Mouse (Mus musculus) kidney, adult 2 months (tissue): ENCODE data around the gene Ppp2r2c.

ENCODE experiments used
- CTCF ChIP-seq: fragments of 200-500 bp; conservative IDR thresholded peaks from 2 replicates; pipeline ENCODE4 v1.5.1; 2011; ENCODE audit warnings: low read depth, mild to moderate bottlenecking, control low read depth, low read length, moderate library complexity, mixed read lengths; ENCODE audit not compliant: insufficient read depth, insufficient read length
- POLR2A ChIP-seq: fragments of 200-500 bp; IDR thresholded peaks from one replicate; pipeline ENCODE4 v1.6.1; 2011; ENCODE audit warnings: low read depth, low read length, control low read depth

DNA sequence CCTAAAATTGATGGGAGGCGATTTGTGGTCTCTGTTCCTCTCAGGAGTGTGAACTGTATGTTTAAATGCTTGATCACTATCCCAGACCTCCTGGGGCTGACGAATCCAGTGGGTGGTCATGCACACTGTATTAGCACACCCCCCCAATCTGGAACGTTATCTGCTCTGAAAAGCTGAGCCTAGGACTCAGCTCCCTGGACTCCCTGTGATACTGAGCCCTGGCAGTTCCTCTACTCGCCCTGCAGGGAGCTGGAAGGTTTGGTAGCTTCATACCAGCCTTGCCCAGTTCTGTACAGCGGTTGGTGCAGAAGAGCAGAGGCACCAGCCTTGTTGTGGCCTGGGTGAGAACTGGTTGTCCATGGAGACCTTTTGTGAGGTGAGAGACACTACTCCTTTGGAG lies 31.1 kb downstream of the Ppp2r2c start:
- TF ChIP-seq POLR2A (no peak), CTCF (no peak)
